Comparison of ENCODE assay signal across 13 mouse cellular contexts in the genomic region with DNA sequence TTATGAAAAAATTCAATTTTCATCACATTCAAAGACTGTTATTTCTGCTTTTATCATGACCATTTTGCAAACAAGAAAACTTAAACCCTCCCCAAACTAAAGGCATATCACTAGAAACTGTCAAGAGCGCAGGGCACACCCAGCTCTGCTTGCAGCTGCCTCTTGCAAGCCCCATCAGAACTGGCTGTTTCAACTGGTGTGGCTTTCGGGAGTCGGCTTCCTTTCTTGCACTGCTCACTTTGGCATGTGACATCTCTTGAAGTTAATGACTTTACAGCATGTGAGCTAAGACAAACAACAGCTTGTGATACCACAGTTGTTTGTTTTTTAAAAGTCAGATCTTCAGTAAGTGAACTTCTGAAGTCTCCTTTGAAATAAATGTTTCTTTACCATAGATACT.
DNase-seq lines count a peak whose midpoint lies in the region; TF ChIP-seq lines count a peak whose summit lies in the region.
"Had no signal": no experiment of that assay in that cellular context is flagged by ENCODE, and none has a peak within 500 bp of the region (broad histone marks: within the 10 kb centered on the region; RNA-seq: fewer than 3 reads in every experiment).

No protein-coding gene starts in this region.

- no peaks in the 10 kb centered on the region for H3K9me3 ChIP-seq in MEL (replicated peaks; ENCODE audit: insufficient read depth, low read length)
- H3K9me3 ChIP-seq: embryonic facial prominence, embryonic 15.5 days had no signal

- H3K79me2 ChIP-seq in MEL (ENCODE audit: control insufficient read depth, insufficient read depth, low read length, poor library complexity): no peaks in the 10 kb centered on the region

- peak overlapping the region; percentile 48 for H3K27ac ChIP-seq in MEL (ENCODE audit: control insufficient read depth, low read depth, low read length)
- H3K27ac ChIP-seq: embryonic facial prominence, embryonic 15.5 days had no signal

- H3K36me3 ChIP-seq in MEL (ENCODE audit: control insufficient read depth in 1 of 2, insufficient read depth in 2 of 2, low read length in 2 of 2): peaks cover 2 to 48% of the 10 kb centered on the region in 2 experiments; a peak in 2 of 4 replicates

- no peak for TF ChIP-seq RAD21 in MEL (IDR thresholded peaks at IDR 0.05; ENCODE audit: low read depth, low read length)

- no peak for TF ChIP-seq CTCF in MEL (IDR thresholded peaks at IDR 0.05 in 2 of 3, conservative IDR thresholded peaks at IDR 0.05 in 1 of 3; ENCODE audit: control insufficient read depth in 1 of 3, insufficient read depth in 1 of 3, low read depth in 2 of 3, low read length in 3 of 3, poor library complexity in 1 of 3, severe bottlenecking in 1 of 3)

- TF ChIP-seq POLR2A in MEL (IDR thresholded peaks at IDR 0.05; ENCODE audit: control insufficient read depth in 1 of 2, insufficient read depth in 1 of 2, low read depth in 1 of 2, low read length in 2 of 2, poor library complexity in 1 of 2): no peak

- no peaks in the 10 kb centered on the region for H3K27me3 ChIP-seq in MEL (ENCODE audit: control insufficient read depth in 1 of 2, insufficient read depth in 2 of 2, low read length in 2 of 2)
- H3K27me3 ChIP-seq: embryonic facial prominence, embryonic 15.5 days had no signal

- H3K4me1 ChIP-seq in MEL (ENCODE audit: control insufficient read depth in 1 of 2, insufficient read depth in 2 of 2, low read length in 2 of 2): peaks cover 29 to 47% of the 10 kb centered on the region in 2 experiments
- H3K4me1 ChIP-seq: embryonic facial prominence, embryonic 15.5 days had no signal

- peak overlapping the region; percentile 8; the same call in 1 of the 2 replicates for H3K9ac ChIP-seq in MEL (ENCODE audit: control insufficient read depth, low read depth, low read length, poor library complexity, severe bottlenecking)
- H3K9ac ChIP-seq: embryonic facial prominence, embryonic 15.5 days; liver, postnatal 0 days had no signal

- peak in 1 of 2 experiments; percentile 59; a peak in 1 of 4 replicates for TF ChIP-seq EP300 in MEL (IDR thresholded peaks at IDR 0.05; ENCODE audit: low read depth in 1 of 2, low read length in 2 of 2)

- intact Hi-C loops in heart, postnatal 25 days (cut with DNase I): no loop called here

- DNase-seq in gastrocnemius, adult 18-20 months (ENCODE audit: low spot score): peak; percentile 4
- DNase-seq in gastrocnemius, postnatal 4 days (ENCODE audit: low spot score in 2 of 2): no peak
- peak; percentile 86 for DNase-seq in MEL (ENCODE audit: low read depth, low spot score)
- DNase-seq in heart, postnatal 25 days (ENCODE audit: low spot score): peak; percentile 7
- DNase-seq in lung, postnatal 4 days: peak; percentile 20 to 71
- DNase-seq in adrenal gland, postnatal 36 days: no peak
- no peak for DNase-seq in Muller cell, postnatal 12 days (ENCODE audit: inconsistent ontology term)
- DNase-seq in left cerebral cortex, adult 11 months (ENCODE audit: low spot score): no peak
- DNase-seq: cerebellum, postnatal 14 days; kidney, adult 18-20 months; liver, postnatal 0 days; right cerebral cortex, postnatal 4 days had no signal

- no peak overlapping the region for H3K4me3 ChIP-seq in MEL (ENCODE audit: control insufficient read depth in 1 of 2, insufficient read depth in 1 of 2, low read depth in 2 of 2, low read length in 2 of 2)
- H3K4me3 ChIP-seq: embryonic facial prominence, embryonic 15.5 days had no signal

TF ChIP-seq in MEL, 35 proteins besides CTCF, POLR2A, EP300 and RAD21:
- TF ChIP-seq ZKSCAN1 (IDR thresholded peaks at IDR 0.05; ENCODE audit: low read depth, low read length): no peak
- no peak for TF ChIP-seq TBP (IDR thresholded peaks at IDR 0.05; ENCODE audit: low read depth, low read length)
- TF ChIP-seq NRF1 (IDR thresholded peaks at IDR 0.05; ENCODE audit: insufficient read depth, low read depth, low read length, poor library complexity, severe bottlenecking): no peak
- TF ChIP-seq MAX (IDR thresholded peaks at IDR 0.05; ENCODE audit: low read length): 0 out of 2 replicates have a peak, but pooled peaks have one; percentile 22
- TF ChIP-seq BHLHE40 (IDR thresholded peaks at IDR 0.05; ENCODE audit: borderline replicate concordance, low read depth, low read length): peak; percentile 67; the same call in 1 of the 2 replicates
- TF ChIP-seq ETS1 (IDR thresholded peaks at IDR 0.05; ENCODE audit: low read depth, low read length): peak; percentile 64; the same call in 1 of the 2 replicates
- TF ChIP-seq SMC3 (IDR thresholded peaks at IDR 0.05; ENCODE audit: low read depth, low read length): no peak; the same call in 1 of the 2 replicates
- TF ChIP-seq USF2 (IDR thresholded peaks at IDR 0.05; ENCODE audit: borderline replicate concordance in 1 of 2, insufficient read depth in 1 of 2, low read depth in 1 of 2, low read length in 2 of 2): no peak
- TF ChIP-seq USF1 (IDR thresholded peaks at IDR 0.05; ENCODE audit: low read depth, low read length): peak; percentile 72
- TF ChIP-seq MYB (IDR thresholded peaks at IDR 0.05; ENCODE audit: low read depth, low read length): no peak
- no peak for TF ChIP-seq POLR2AphosphoS2 (IDR thresholded peaks at IDR 0.05; ENCODE audit: low read length)
- no peak for TF ChIP-seq GATA1 (IDR thresholded peaks at IDR 0.05; ENCODE audit: low read depth, low read length)
- TF ChIP-seq TAL1 (IDR thresholded peaks at IDR 0.05; ENCODE audit: low read length): no peak
- TF ChIP-seq MAZ (IDR thresholded peaks at IDR 0.05; ENCODE audit: low read depth, low read length): no peak
- TF ChIP-seq SIN3A (IDR thresholded peaks at IDR 0.05; ENCODE audit: low read length): peak; percentile 66
- TF ChIP-seq HCFC1 (IDR thresholded peaks at IDR 0.05; ENCODE audit: low read depth, low read length): no peak
- TF ChIP-seq MXI1 (IDR thresholded peaks at IDR 0.05; ENCODE audit: low read depth, low read length): peak; percentile 82
- no peak for TF ChIP-seq NELFE (IDR thresholded peaks at IDR 0.05; ENCODE audit: low read depth, low read length)
- 0 out of 2 replicates have a peak, but pooled peaks have one; percentile 28 for TF ChIP-seq UBTF (IDR thresholded peaks at IDR 0.05; ENCODE audit: borderline replicate concordance, insufficient read depth, low read depth, low read length)
- TF ChIP-seq RCOR1 (IDR thresholded peaks at IDR 0.05; ENCODE audit: low read depth, low read length): no peak; the same call in 1 of the 2 replicates
- no peak for TF ChIP-seq POLR2AphosphoS5 (IDR thresholded peaks at IDR 0.05; ENCODE audit: borderline replicate concordance, low read depth, low read length)
- no peak for TF ChIP-seq ZC3H11A (IDR thresholded peaks at IDR 0.05; ENCODE audit: low read depth, low read length)
- TF ChIP-seq MYC (IDR thresholded peaks at IDR 0.05; ENCODE audit: low read depth, low read length): no peak
- no peak for TF ChIP-seq CHD2 (IDR thresholded peaks at IDR 0.05; ENCODE audit: low read length)
- TF ChIP-seq ELF1 (IDR thresholded peaks at IDR 0.05; ENCODE audit: low read depth, low read length): no peak
- TF ChIP-seq TCF12 (IDR thresholded peaks at IDR 0.05; ENCODE audit: low read depth, low read length): peak; percentile 51; the same call in 1 of the 2 replicates
- no peak for TF ChIP-seq CHD1 (IDR thresholded peaks at IDR 0.05; ENCODE audit: low read depth, low read length)
- no peak for TF ChIP-seq JUND (IDR thresholded peaks at IDR 0.05; ENCODE audit: low read depth, low read length)
- no peak for TF ChIP-seq KAT2A (conservative IDR thresholded peaks at IDR 0.05; ENCODE audit: low read depth, low read length)
- no peak for TF ChIP-seq ZNF384 (IDR thresholded peaks at IDR 0.05; ENCODE audit: low read depth, low read length)
- no peak for TF ChIP-seq ZMIZ1 (IDR thresholded peaks at IDR 0.05; ENCODE audit: low read depth, low read length)
- TF ChIP-seq MAFK (IDR thresholded peaks at IDR 0.05; ENCODE audit: borderline replicate concordance, low read depth, low read length): no peak
- no peak for TF ChIP-seq MEF2A (IDR thresholded peaks at IDR 0.05; ENCODE audit: extremely low read depth, insufficient replicate concordance, low read depth, low read length, poor library complexity, severe bottlenecking)
- no peak for TF ChIP-seq GABPA (IDR thresholded peaks at IDR 0.05; ENCODE audit: low read depth, low read length)
- TF ChIP-seq E2F4 (IDR thresholded peaks at IDR 0.05; ENCODE audit: borderline replicate concordance, low read depth, low read length): no peak

Comparison
In these comparisons a context has a peak if more than half of its experiments do, and no peak if none do; other contexts are left out.
1. DNase-seq: peak in gastrocnemius, adult 18-20 months (single experiment), MEL (single experiment), heart, postnatal 25 days (single experiment) and lung, postnatal 4 days (2 of 2); none in gastrocnemius, postnatal 4 days (0 of 2), adrenal gland, postnatal 36 days (0 of 2), Muller cell, postnatal 12 days (single experiment) and left cerebral cortex, adult 11 months (single experiment).